Mouse (Mus musculus): ENCODE results near the gene Lrmda. TPM values are rescaled to one million over a fixed set of nuclear protein-coding genes. Genes with fewer than 3 reads are reported as not detected.

Lrmda gene
- total and polyA plus RNA-seq, 2 experiments = 0.18 to 0.50 TPM

- Histone ChIP-seq H3K79me2 (ENCODE audit: control insufficient read depth, insufficient read depth, low read length) (no peaks in the 10 kb centered on the region), H3K9ac (ENCODE audit: low read depth, low read length) (no peak overlapping the region)
- 95% methylated on average over 2 of the region's 2 CpGs for WGBS
These were observed 883.4 kb downstream of the Lrmda start for GRCm38 (mm10) chr14:22902914-22903313.

GRCm38 (mm10) chr14:22905741-22906667 lies 886.5 kb downstream of the Lrmda start:
- no peak for TF ChIP-seq POLR2A (IDR thresholded peaks at IDR 0.05; ENCODE audit: extremely low read depth, insufficient read depth, low read length)
- TF ChIP-seq CTCF (IDR thresholded peaks at IDR 0.05; ENCODE audit: low read depth, low read length) = no peak
- no peak overlapping the region for H3K27ac ChIP-seq (replicated peaks; ENCODE audit: insufficient read depth, low read depth, low read length)
- no peaks in the 10 kb centered on the region for H3K36me3 ChIP-seq (ENCODE audit: control insufficient read depth, insufficient read depth, low read length)
- 78% methylated on average over 7 of the region's 7 CpGs for WGBS
- no peak overlapping the region for H3K4me3 ChIP-seq (ENCODE audit: insufficient read depth, low read depth, low read length)
- no peaks in the 10 kb centered on the region for H3K4me1 ChIP-seq (ENCODE audit: control insufficient read depth, insufficient read depth, low read length)
- H3K79me2 ChIP-seq (ENCODE audit: control insufficient read depth, insufficient read depth, low read length) = no peaks in the 10 kb centered on the region
- 0 out of 2 replicates have a peak, but pooled peaks cover 2% of the 10 kb centered on the region for H3K27me3 ChIP-seq (ENCODE audit: control insufficient read depth, insufficient read depth, low read length)
- no peak for DNase-seq (ENCODE audit: extremely low read depth, low read depth, low spot score)
- no peak overlapping the region for H3K9ac ChIP-seq (ENCODE audit: low read depth, low read length)

More at GRCm38 (mm10) chr14:22902914-22903313, 883.4 kb downstream of the Lrmda start:
- Histone ChIP-seq H3K36me3 (ENCODE audit: control insufficient read depth, insufficient read depth, low read length) (no peaks in the 10 kb centered on the region), H3K4me3 (ENCODE audit: insufficient read depth, low read depth, low read length) (no peak overlapping the region), H3K4me1 (ENCODE audit: control insufficient read depth, insufficient read depth, low read length) (no peaks in the 10 kb centered on the region), H3K27me3 (ENCODE audit: control insufficient read depth, insufficient read depth, low read length) (no peaks in the 10 kb centered on the region), H3K27ac (replicated peaks; ENCODE audit: insufficient read depth, low read depth, low read length) (no peak overlapping the region)
- no peak for TF ChIP-seq POLR2A (IDR thresholded peaks at IDR 0.05; ENCODE audit: extremely low read depth, insufficient read depth, low read length)
- DNase-seq (ENCODE audit: extremely low read depth, low read depth, low spot score) = no peak

- TF ChIP-seq CTCF (IDR thresholded peaks at IDR 0.05; ENCODE audit: low read depth, low read length) (no peak), POLR2A (IDR thresholded peaks at IDR 0.05; ENCODE audit: extremely low read depth, insufficient read depth, low read length) (no peak)
- Histone ChIP-seq H3K27ac (replicated peaks; ENCODE audit: insufficient read depth, low read depth, low read length) (no peak overlapping the region), H3K4me1 (ENCODE audit: control insufficient read depth, insufficient read depth, low read length) (no peaks in the 10 kb centered on the region), H3K9ac (ENCODE audit: low read depth, low read length) (no peak overlapping the region), H3K79me2 (ENCODE audit: control insufficient read depth, insufficient read depth, low read length) (no peaks in the 10 kb centered on the region), H3K4me3 (ENCODE audit: insufficient read depth, low read depth, low read length) (no peak overlapping the region), H3K36me3 (ENCODE audit: control insufficient read depth, insufficient read depth, low read length) (no peaks in the 10 kb centered on the region), H3K27me3 (ENCODE audit: control insufficient read depth, insufficient read depth, low read length) (0 out of 2 replicates have a peak, but pooled peaks cover 2% of the 10 kb centered on the region)
- 81% methylated on average over 4 of the region's 4 CpGs for WGBS
- no peak for DNase-seq (ENCODE audit: extremely low read depth, low read depth, low spot score)
These were observed 887.2 kb downstream of the Lrmda start for GRCm38 (mm10) chr14:22906716-22907115.

GRCm38 (mm10) chr14:22907221-22907620 lies 887.7 kb downstream of the Lrmda start:
- no peaks in the 10 kb centered on the region for H3K36me3 ChIP-seq (ENCODE audit: control insufficient read depth, insufficient read depth, low read length)
- DNase-seq (ENCODE audit: extremely low read depth, low read depth, low spot score) = no peak
- H3K4me3 ChIP-seq (ENCODE audit: insufficient read depth, low read depth, low read length) = no peak overlapping the region
- no peak overlapping the region for H3K27ac ChIP-seq (replicated peaks; ENCODE audit: insufficient read depth, low read depth, low read length)
- 0 out of 2 replicates have a peak, but pooled peaks cover 2% of the 10 kb centered on the region for H3K27me3 ChIP-seq (ENCODE audit: control insufficient read depth, insufficient read depth, low read length)
- WGBS = 85% methylated on average over 4 of the region's 4 CpGs
- no peaks in the 10 kb centered on the region for H3K79me2 ChIP-seq (ENCODE audit: control insufficient read depth, insufficient read depth, low read length)
- no peaks in the 10 kb centered on the region for H3K4me1 ChIP-seq (ENCODE audit: control insufficient read depth, insufficient read depth, low read length)
- TF ChIP-seq CTCF (IDR thresholded peaks at IDR 0.05; ENCODE audit: low read depth, low read length) (no peak), POLR2A (IDR thresholded peaks at IDR 0.05; ENCODE audit: extremely low read depth, insufficient read depth, low read length) (no peak)
- no peak overlapping the region for H3K9ac ChIP-seq (ENCODE audit: low read depth, low read length)

- H3K36me3 ChIP-seq (ENCODE audit: control insufficient read depth, insufficient read depth, low read length) = no peaks in the 10 kb centered on the region
- no peak overlapping the region for H3K27ac ChIP-seq (replicated peaks; ENCODE audit: insufficient read depth, low read depth, low read length)
- no peak overlapping the region for H3K4me3 ChIP-seq (ENCODE audit: insufficient read depth, low read depth, low read length)
- no peak for TF ChIP-seq CTCF (IDR thresholded peaks at IDR 0.05; ENCODE audit: low read depth, low read length)
- TF ChIP-seq POLR2A (IDR thresholded peaks at IDR 0.05; ENCODE audit: extremely low read depth, insufficient read depth, low read length) = no peak
- no peak overlapping the region for H3K9ac ChIP-seq (ENCODE audit: low read depth, low read length)
- WGBS = 84% methylated on average over 2 of the region's 2 CpGs
- no peaks in the 10 kb centered on the region for H3K79me2 ChIP-seq (ENCODE audit: control insufficient read depth, insufficient read depth, low read length)
- 0 out of 2 replicates have a peak, but pooled peaks cover 2% of the 10 kb centered on the region for H3K27me3 ChIP-seq (ENCODE audit: control insufficient read depth, insufficient read depth, low read length)
- H3K4me1 ChIP-seq (ENCODE audit: control insufficient read depth, insufficient read depth, low read length) = no peaks in the 10 kb centered on the region
- DNase-seq (ENCODE audit: extremely low read depth, low read depth, low spot score) = no peak
These were observed 888.5 kb downstream of the Lrmda start for GRCm38 (mm10) chr14:22908006-22908405.

GRCm38 (mm10) chr14:22915463-22915862 lies 896.0 kb downstream of the Lrmda start:
- Histone ChIP-seq H3K4me1 (ENCODE audit: control insufficient read depth, insufficient read depth, low read length) (no peaks in the 10 kb centered on the region), H3K79me2 (ENCODE audit: control insufficient read depth, insufficient read depth, low read length) (no peaks in the 10 kb centered on the region), H3K4me3 (ENCODE audit: insufficient read depth, low read depth, low read length) (no peak overlapping the region), H3K27me3 (ENCODE audit: control insufficient read depth, insufficient read depth, low read length) (0 out of 2 replicates have a peak, but pooled peaks cover 2% of the 10 kb centered on the region), H3K36me3 (ENCODE audit: control insufficient read depth, insufficient read depth, low read length) (no peaks in the 10 kb centered on the region), H3K27ac (replicated peaks; ENCODE audit: insufficient read depth, low read depth, low read length) (no peak overlapping the region), H3K9ac (ENCODE audit: low read depth, low read length) (no peak overlapping the region)
- WGBS = 96% methylated on average over 3 of the region's 3 CpGs
- TF ChIP-seq POLR2A (IDR thresholded peaks at IDR 0.05; ENCODE audit: extremely low read depth, insufficient read depth, low read length) (no peak), CTCF (IDR thresholded peaks at IDR 0.05; ENCODE audit: low read depth, low read length) (no peak)
- DNase-seq (ENCODE audit: extremely low read depth, low read depth, low spot score) = no peak

Data from liver, adult 2 months (tissue).